In the genomic region with DNA sequence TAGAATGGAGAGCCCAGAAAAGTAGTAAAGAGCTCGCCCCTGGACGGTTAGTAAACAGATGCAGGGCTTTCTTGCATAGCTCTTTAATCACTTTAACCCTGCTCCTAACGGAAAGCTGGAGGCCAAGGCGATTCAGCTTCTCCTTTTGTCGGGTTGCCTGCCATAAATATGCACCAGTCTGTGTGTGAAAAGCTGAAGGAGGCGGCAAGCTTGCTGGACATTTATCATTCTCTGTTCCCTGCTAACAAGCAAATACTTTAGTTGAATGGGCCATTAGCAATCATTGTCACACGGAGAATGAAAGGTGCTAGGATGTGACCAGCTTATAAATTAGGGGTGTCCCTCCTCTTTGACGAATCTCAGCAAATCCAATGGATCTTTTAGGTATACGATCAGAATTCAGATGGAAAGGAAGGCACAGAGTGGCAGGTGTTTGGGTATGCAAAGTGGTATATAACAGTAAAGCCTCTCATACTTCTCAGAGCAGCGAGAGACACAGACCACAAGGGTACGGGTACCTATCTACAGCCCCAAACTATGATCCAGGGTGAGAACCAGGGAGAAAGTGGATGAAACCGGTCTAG, we compare ENCODE assay signal across 10 mouse cellular contexts. TPM values are rescaled to one million over a fixed set of nuclear protein-coding genes. Genes with fewer than 3 reads are reported as not detected.
A peak's percentile ranks its signal among the peaks of the same experiment; 100 is the strongest.
DNase-seq lines count a peak whose midpoint lies in the region; ATAC-seq lines count a peak whose summit lies in the region.
"Had no signal": no experiment of that assay in that cellular context is flagged by ENCODE, and none has a peak within 500 bp of the region (broad histone marks: within the 10 kb centered on the region; RNA-seq: fewer than 3 reads in every experiment).

No protein-coding gene starts in this region.

- no peak for ATAC-seq in kidney, embryonic 16.5 days (ENCODE audit: low FRiP score, low TSS enrichment)
- ATAC-seq in embryonic facial prominence, embryonic 14.5 days (ENCODE audit: low read depth) = no peak
- ATAC-seq in hindbrain, embryonic 15.5 days (ENCODE audit: low FRiP score, low read depth) = no peak
- ATAC-seq in neural tube, embryonic 11.5 days (ENCODE audit: insufficient read depth, low FRiP score, low TSS enrichment) = peak; percentile 54
- ATAC-seq: liver, postnatal 0 days had no signal

- no peaks in the 10 kb centered on the region for H3K9me3 ChIP-seq in kidney, embryonic 16.5 days (ENCODE audit: low read length)
- no peaks in the 10 kb centered on the region for H3K9me3 ChIP-seq in embryonic facial prominence, embryonic 14.5 days (ENCODE audit: control insufficient read depth, low read length)
- no peaks in the 10 kb centered on the region for H3K9me3 ChIP-seq in hindbrain, embryonic 15.5 days
- H3K9me3 ChIP-seq in neural tube, embryonic 11.5 days (ENCODE audit: control insufficient read depth, low read length) = no peaks in the 10 kb centered on the region

- H3K4me1 ChIP-seq in kidney, embryonic 16.5 days (ENCODE audit: insufficient read depth, low read length) = peaks cover 45% of the 10 kb centered on the region
- peaks cover 48% of the 10 kb centered on the region for H3K4me1 ChIP-seq in embryonic facial prominence, embryonic 14.5 days (ENCODE audit: control insufficient read depth, insufficient read depth, low read length)
- peaks cover 87% of the 10 kb centered on the region for H3K4me1 ChIP-seq in hindbrain, embryonic 15.5 days (replicated peaks)
- peaks cover 50% of the 10 kb centered on the region for H3K4me1 ChIP-seq in neural tube, embryonic 11.5 days (ENCODE audit: control insufficient read depth, insufficient read depth, low read length)

- DNase-seq in kidney, postnatal 10 days = no peak
- DNase-seq in embryonic facial prominence, embryonic 14.5 days (ENCODE audit: low spot score) = no peak
- peak; percentile 63 for DNase-seq in neural tube, embryonic 11.5 days (ENCODE audit: low spot score)
- no peak for DNase-seq in frontal cortex, postnatal 25 days (ENCODE audit: low spot score in 2 of 2)
- no peak for DNase-seq in thymus, postnatal 0 days (ENCODE audit: low spot score)
- DNase-seq in adrenal gland, adult 8-10 months = no peak
- DNase-seq: adrenal gland, postnatal 25 days; liver, postnatal 0 days had no signal

- H3K36me3 ChIP-seq in kidney, embryonic 16.5 days (ENCODE audit: insufficient read depth, low read length) = no peaks in the 10 kb centered on the region
- H3K36me3 ChIP-seq in embryonic facial prominence, embryonic 14.5 days (ENCODE audit: control insufficient read depth, insufficient read depth, low read length) = 0 out of 2 replicates have a peak, but pooled peaks cover 4% of the 10 kb centered on the region
- H3K36me3 ChIP-seq in hindbrain, embryonic 15.5 days = no peaks in the 10 kb centered on the region
- H3K36me3 ChIP-seq in neural tube, embryonic 11.5 days (ENCODE audit: control insufficient read depth, insufficient read depth, low read length) = no peaks in the 10 kb centered on the region

- peak overlapping the region; percentile 33 for H3K9ac ChIP-seq in kidney, embryonic 16.5 days (replicated peaks; ENCODE audit: low read length)
- H3K9ac ChIP-seq in embryonic facial prominence, embryonic 14.5 days (ENCODE audit: low read depth, low read length) = no peak overlapping the region
- H3K9ac ChIP-seq in hindbrain, embryonic 15.5 days = no peak overlapping the region
- no peak overlapping the region for H3K9ac ChIP-seq in neural tube, embryonic 11.5 days (ENCODE audit: low read length)
- H3K9ac ChIP-seq: liver, postnatal 0 days had no signal

- peak overlapping the region; percentile 88; the same call in 1 of the 2 replicates for H3K4me3 ChIP-seq in kidney, embryonic 16.5 days (ENCODE audit: low read length)
- no peak overlapping the region for H3K4me3 ChIP-seq in embryonic facial prominence, embryonic 14.5 days (ENCODE audit: low read depth, low read length)
- H3K4me3 ChIP-seq in hindbrain, embryonic 15.5 days = 0 out of 2 replicates have a peak overlapping the region, but pooled peaks have one; percentile 10
- no peak overlapping the region for H3K4me3 ChIP-seq in neural tube, embryonic 11.5 days (ENCODE audit: low read depth, low read length)

- H3K27ac ChIP-seq in kidney, embryonic 16.5 days (ENCODE audit: low read length) = no peak overlapping the region
- H3K27ac ChIP-seq in embryonic facial prominence, embryonic 14.5 days (replicated peaks; ENCODE audit: low read depth, low read length) = no peak overlapping the region
- 0 out of 2 replicates have a peak overlapping the region, but pooled peaks have one; percentile 26 for H3K27ac ChIP-seq in hindbrain, embryonic 15.5 days (replicated peaks)
- H3K27ac ChIP-seq in neural tube, embryonic 11.5 days (ENCODE audit: low read depth, low read length) = no peak overlapping the region

- WGBS in kidney, embryonic 16.5 days = 37% methylated on average over 12 of the region's 12 CpGs
- 52% methylated on average over 12 of the region's 12 CpGs for WGBS in embryonic facial prominence, embryonic 14.5 days
- 14% methylated on average over 12 of the region's 12 CpGs for WGBS in hindbrain, embryonic 15.5 days
- 22% methylated on average over 12 of the region's 12 CpGs for WGBS in neural tube, embryonic 11.5 days

- H3K27me3 ChIP-seq in kidney, embryonic 16.5 days (ENCODE audit: insufficient read depth, low read length) = no peaks in the 10 kb centered on the region
- H3K27me3 ChIP-seq in embryonic facial prominence, embryonic 14.5 days (replicated peaks; ENCODE audit: control insufficient read depth, insufficient read depth, low read length) = no peaks in the 10 kb centered on the region
- no peaks in the 10 kb centered on the region for H3K27me3 ChIP-seq in hindbrain, embryonic 15.5 days
- no peaks in the 10 kb centered on the region for H3K27me3 ChIP-seq in neural tube, embryonic 11.5 days (ENCODE audit: control insufficient read depth, insufficient read depth, low read length)

- peak overlapping the region; percentile 91 for H3K4me2 ChIP-seq in kidney, embryonic 16.5 days (replicated peaks; ENCODE audit: low read depth, low read length)
- H3K4me2 ChIP-seq in embryonic facial prominence, embryonic 14.5 days (ENCODE audit: low read depth, low read length) = peak overlapping the region; percentile 69
- peak overlapping the region; percentile 93 for H3K4me2 ChIP-seq in hindbrain, embryonic 15.5 days
- H3K4me2 ChIP-seq in neural tube, embryonic 11.5 days (ENCODE audit: low read depth) = peak overlapping the region; percentile 24

RNA-seq across cellular contexts. Expression of gene Efnb2, which starts 7.0 kb away (rescaled TPM):
- polyA plus RNA-seq in kidney, embryonic 16.5 days (2015; fragmentation: Nextera tagmentation; extraction: Ambion mirVana) = 19.9 and 23.2 TPM in 2 replicates
- polyA plus RNA-seq in embryonic facial prominence, embryonic 14.5 days (2014; fragmentation: Nextera tagmentation; extraction: Ambion mirVana) = 30.0 and 30.6 TPM in 2 replicates
- polyA plus RNA-seq in hindbrain, embryonic 15.5 days (2015; fragmentation: Nextera tagmentation; extraction: Ambion mirVana) = 17.8 and 21.5 TPM in 2 replicates
- polyA plus RNA-seq in neural tube, embryonic 11.5 days (2014; fragmentation: Nextera tagmentation; extraction: Ambion mirVana) = 37.9 and 39.0 TPM in 2 replicates
- 4.3 and 4.5 TPM in 2 replicates for polyA plus RNA-seq in thymus, postnatal 0 days (2015; fragmentation: Nextera tagmentation; extraction: Ambion mirVana)
- total RNA-seq in adrenal gland, adult 8-10 months (2022) = 10 to 100 TPM; 10.4 to 25.9 (median 21.3) TPM

RNA-seq across cellular contexts. Expression of gene Arglu1, which starts 36.3 kb away (rescaled TPM):
- 105 and 119 TPM in 2 replicates for polyA plus RNA-seq in kidney, embryonic 16.5 days (2015; fragmentation: Nextera tagmentation; extraction: Ambion mirVana)
- 116 and 131 TPM in 2 replicates for polyA plus RNA-seq in embryonic facial prominence, embryonic 14.5 days (2014; fragmentation: Nextera tagmentation; extraction: Ambion mirVana)
- 149 and 154 TPM in 2 replicates for polyA plus RNA-seq in hindbrain, embryonic 15.5 days (2015; fragmentation: Nextera tagmentation; extraction: Ambion mirVana)
- polyA plus RNA-seq in neural tube, embryonic 11.5 days (2014; fragmentation: Nextera tagmentation; extraction: Ambion mirVana) = 135 and 144 TPM in 2 replicates
- 147 and 196 TPM in 2 replicates for polyA plus RNA-seq in thymus, postnatal 0 days (2015; fragmentation: Nextera tagmentation; extraction: Ambion mirVana)
- total RNA-seq in adrenal gland, adult 8-10 months (2022) = 100 to 1,000 TPM in 1 of 4 experiments, 10 to 100 TPM in 3; 44.0 to 126 (median 89.0) TPM

Comparison
In these comparisons a context has a peak if more than half of its experiments do, and no peak if none do; other contexts are left out.
1. H3K4me2 ChIP-seq: peak in every context shown above with its lines; median percentile 93 in hindbrain, embryonic 15.5 days; 91 in kidney, embryonic 16.5 days; 69 in embryonic facial prominence, embryonic 14.5 days; 24 in neural tube, embryonic 11.5 days.
2. H3K4me3 ChIP-seq: peak in kidney, embryonic 16.5 days (single experiment) and hindbrain, embryonic 15.5 days (single experiment); none in embryonic facial prominence, embryonic 14.5 days (single experiment) and neural tube, embryonic 11.5 days (single experiment).